Comparison of ENCODE assay signal across 13 mouse cellular contexts in the genomic region with DNA sequence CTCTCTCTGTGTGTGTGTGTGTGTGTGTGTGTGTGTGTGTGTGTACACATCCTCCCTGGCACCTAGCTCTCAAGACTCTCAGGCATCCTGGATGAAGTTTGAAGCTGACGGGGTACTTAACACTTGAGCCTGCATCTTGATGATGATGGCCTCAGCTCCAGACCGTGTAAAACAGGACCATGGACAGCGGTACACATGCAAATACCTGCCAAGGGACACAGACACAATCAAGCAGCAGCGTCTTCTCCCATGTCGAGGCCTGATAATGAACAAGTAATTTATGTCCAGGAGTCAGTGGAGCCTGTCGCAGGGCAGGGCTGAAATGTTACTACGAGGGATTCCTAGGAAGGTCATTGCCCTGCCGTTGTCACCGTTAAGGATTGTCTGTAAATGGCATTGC.
A peak's percentile ranks its signal among the peaks of the same experiment; 100 is the strongest.
DNase-seq lines count a peak whose midpoint lies in the region; ATAC-seq and TF ChIP-seq lines count a peak whose summit lies in the region.
"Had no signal": no experiment of that assay in that cellular context is flagged by ENCODE, and none has a peak within 500 bp of the region (broad histone marks: within the 10 kb centered on the region; RNA-seq: fewer than 3 reads in every experiment).

No protein-coding gene starts in this region.

- no peak overlapping the region for H3K27ac ChIP-seq in intestine, embryonic 14.5 days (ENCODE audit: low read depth)
- H3K27ac ChIP-seq in intestine, postnatal 0 days (ENCODE audit: low read depth, low read length), result no peak overlapping the region
- no peak overlapping the region for H3K27ac ChIP-seq in CH12.LX (ENCODE audit: insufficient read depth, low read depth)
- H3K27ac ChIP-seq in hindbrain, embryonic 14.5 days, result no peak overlapping the region

- no peaks in the 10 kb centered on the region for H3K79me2 ChIP-seq in CH12.LX (replicated peaks; ENCODE audit: control insufficient read depth, extremely low read depth, insufficient read depth, poor library complexity, severe bottlenecking)

- H3K4me1 ChIP-seq in intestine, embryonic 14.5 days (replicated peaks; ENCODE audit: control insufficient read depth, insufficient read depth, low read length), result no peaks in the 10 kb centered on the region
- no peaks in the 10 kb centered on the region for H3K4me1 ChIP-seq in intestine, postnatal 0 days (replicated peaks; ENCODE audit: control insufficient read depth, insufficient read depth, low read length)
- H3K4me1 ChIP-seq in CH12.LX (ENCODE audit: control insufficient read depth in 1 of 2, insufficient read depth in 2 of 2), result no peaks in the 10 kb centered on the region; a peak in 1 of 4 replicates
- H3K4me1 ChIP-seq in hindbrain, embryonic 14.5 days (replicated peaks; ENCODE audit: control insufficient read depth, insufficient read depth, low read length), result no peaks in the 10 kb centered on the region

- no peak overlapping the region for H3K4me2 ChIP-seq in intestine, embryonic 14.5 days (ENCODE audit: low read length)
- H3K4me2 ChIP-seq in intestine, postnatal 0 days (replicated peaks; ENCODE audit: low read depth), result no peak overlapping the region
- no peak overlapping the region for H3K4me2 ChIP-seq in CH12.LX (ENCODE audit: insufficient read depth, low read depth, poor library complexity, severe bottlenecking)
- no peak overlapping the region for H3K4me2 ChIP-seq in hindbrain, embryonic 14.5 days (replicated peaks)

- dilution Hi-C loops in CH12.LX (cut with MboI; ENCODE audit: extremely low pct_ligation_motif_present, extremely low pct_unique_long_range_greater_than_20kb, low sequenced_read_pairs), result no loop called here

- no peak for TF ChIP-seq POLR2A in CH12.LX (IDR thresholded peaks at IDR 0.05; ENCODE audit: low read depth, low read length)

- H3K9ac ChIP-seq in intestine, embryonic 14.5 days (ENCODE audit: low read length), result no peak overlapping the region
- H3K9ac ChIP-seq in intestine, postnatal 0 days (ENCODE audit: low read depth, low read length), result no peak overlapping the region
- H3K9ac ChIP-seq in CH12.LX (ENCODE audit: insufficient read depth, low read depth), result no peak overlapping the region
- no peak overlapping the region for H3K9ac ChIP-seq in hindbrain, embryonic 14.5 days

- no peaks in the 10 kb centered on the region for H3K9me3 ChIP-seq in intestine, embryonic 14.5 days (ENCODE audit: control insufficient read depth, low read length)
- no peaks in the 10 kb centered on the region for H3K9me3 ChIP-seq in intestine, postnatal 0 days (ENCODE audit: control insufficient read depth)
- H3K9me3 ChIP-seq in CH12.LX (replicated peaks; ENCODE audit: low read length), result no peaks in the 10 kb centered on the region
- H3K9me3 ChIP-seq in hindbrain, embryonic 14.5 days (ENCODE audit: control insufficient read depth, low read length), result no peaks in the 10 kb centered on the region

- WGBS in intestine, embryonic 14.5 days, result 25% methylated on average over 9 of the region's 9 CpGs
- WGBS in intestine, postnatal 0 days, result 20% methylated on average over 9 of the region's 9 CpGs
- 40% methylated on average over 9 of the region's 9 CpGs for WGBS in hindbrain, embryonic 14.5 days

- H3K27me3 ChIP-seq in intestine, embryonic 14.5 days (replicated peaks; ENCODE audit: control insufficient read depth, insufficient read depth, low read length), result no peaks in the 10 kb centered on the region
- no peaks in the 10 kb centered on the region for H3K27me3 ChIP-seq in intestine, postnatal 0 days (replicated peaks; ENCODE audit: control insufficient read depth, insufficient read depth, low read length)
- no peaks in the 10 kb centered on the region for H3K27me3 ChIP-seq in CH12.LX (replicated peaks)
- H3K27me3 ChIP-seq in hindbrain, embryonic 14.5 days (ENCODE audit: control insufficient read depth, insufficient read depth, low read length), result no peaks in the 10 kb centered on the region
- H3K27me3 ChIP-seq: Patski had no signal

- no peak for ATAC-seq in intestine, embryonic 14.5 days (replicated peaks; ENCODE audit: low FRiP score, low TSS enrichment, low read depth)
- no peak for ATAC-seq in intestine, postnatal 0 days
- no peak for ATAC-seq in hindbrain, embryonic 14.5 days (ENCODE audit: low FRiP score)
- ATAC-seq: inflammation-experienced regulatory T-cells, adult 6 months; Patski had no signal

- H3K36me3 ChIP-seq in intestine, embryonic 14.5 days (ENCODE audit: control insufficient read depth, insufficient read depth, low read length), result no peaks in the 10 kb centered on the region
- H3K36me3 ChIP-seq in intestine, postnatal 0 days (ENCODE audit: control insufficient read depth, insufficient read depth), result no peaks in the 10 kb centered on the region
- no peaks in the 10 kb centered on the region for H3K36me3 ChIP-seq in CH12.LX (replicated peaks in 1 of 2; ENCODE audit: control insufficient read depth in 1 of 2, insufficient read depth in 1 of 2, low read length in 1 of 2)
- H3K36me3 ChIP-seq in hindbrain, embryonic 14.5 days (replicated peaks; ENCODE audit: control insufficient read depth, insufficient read depth), result no peaks in the 10 kb centered on the region

- in situ Hi-C loops in CH12.LX (cut with MboI; ENCODE audit: low pct_ligation_motif_present, low pct_unique_long_range_greater_than_20kb, low sequenced_read_pairs), result no loop called here

- TF ChIP-seq RAD21 in CH12.LX (IDR thresholded peaks at IDR 0.05; ENCODE audit: low read depth, low read length), result no peak

- TF ChIP-seq CTCF in intestine, postnatal 0 days (IDR thresholded peaks at IDR 0.05; ENCODE audit: low read depth), result no peak
- no peak for TF ChIP-seq CTCF in CH12.LX (conservative IDR thresholded peaks at IDR 0.05 in 1 of 2, IDR thresholded peaks at IDR 0.05 in 1 of 2; ENCODE audit: low read depth in 2 of 2, low read length in 2 of 2)

- no peak for TF ChIP-seq EP300 in CH12.LX (IDR thresholded peaks at IDR 0.05; ENCODE audit: low read length)

- peak; percentile 71 for DNase-seq in intestine, embryonic 14.5 days (ENCODE audit: low spot score)
- DNase-seq in CH12.LX (ENCODE audit: extremely low read depth) (peak; percentile 34), ZHBTc4 (ENCODE audit: low read depth, low spot score) (peak; percentile 75)
- peak; percentile 17 for DNase-seq in kidney, postnatal 14 days
- DNase-seq in layer of hippocampus, postnatal 36 days, result no peak
- no peak for DNase-seq in T-cell, adult 2 months (ENCODE audit: low spot score)
- no peak for DNase-seq in hindbrain, embryonic 14.5 days (ENCODE audit: low spot score)
- DNase-seq: gastrocnemius, postnatal 36 days; lung, postnatal 36 days; thymus, postnatal 25 days had no signal

- no peak overlapping the region for H3K4me3 ChIP-seq in intestine, embryonic 14.5 days (ENCODE audit: low read depth, low read length)
- H3K4me3 ChIP-seq in intestine, postnatal 0 days (ENCODE audit: low read depth, low read length), result no peak overlapping the region
- H3K4me3 ChIP-seq in CH12.LX (replicated peaks in 1 of 3; ENCODE audit: low read depth in 2 of 3, low read length in 2 of 3, poor library complexity in 1 of 3), result no peak overlapping the region
- H3K4me3 ChIP-seq in hindbrain, embryonic 14.5 days (replicated peaks; ENCODE audit: low read length), result no peak overlapping the region

TF ChIP-seq in CH12.LX, 34 proteins besides CTCF, POLR2A, EP300 and RAD21:
- no peak for TF ChIP-seq ZMIZ1 (IDR thresholded peaks at IDR 0.05; ENCODE audit: low read depth, low read length)
- no peak for TF ChIP-seq NRF1 (IDR thresholded peaks at IDR 0.05; ENCODE audit: low read depth, low read length)
- TF ChIP-seq CHD2 (IDR thresholded peaks at IDR 0.05; ENCODE audit: low read length), result no peak
- TF ChIP-seq GABPA (IDR thresholded peaks at IDR 0.05; ENCODE audit: insufficient replicate concordance, low read depth, low read length), result no peak
- no peak for TF ChIP-seq NELFE (IDR thresholded peaks at IDR 0.05; ENCODE audit: low read depth, low read length)
- no peak for TF ChIP-seq TBP (conservative IDR thresholded peaks at IDR 0.05; ENCODE audit: low read depth, low read length)
- no peak for TF ChIP-seq ZKSCAN1 (IDR thresholded peaks at IDR 0.05; ENCODE audit: borderline replicate concordance, low read depth, low read length)
- no peak for TF ChIP-seq UBTF (IDR thresholded peaks at IDR 0.05; ENCODE audit: low read depth, low read length)
- TF ChIP-seq ETS1 (conservative IDR thresholded peaks at IDR 0.05; ENCODE audit: low read depth, low read length), result no peak
- no peak for TF ChIP-seq KAT2A (IDR thresholded peaks at IDR 0.05; ENCODE audit: insufficient replicate concordance, low read length)
- TF ChIP-seq POLR2AphosphoS2 (IDR thresholded peaks at IDR 0.05; ENCODE audit: low read depth, low read length), result no peak
- no peak for TF ChIP-seq BHLHE40 (IDR thresholded peaks at IDR 0.05; ENCODE audit: low read depth, low read length)
- no peak for TF ChIP-seq TCF12 (IDR thresholded peaks at IDR 0.05; ENCODE audit: low read depth, low read length)
- TF ChIP-seq USF2 (conservative IDR thresholded peaks at IDR 0.05; ENCODE audit: low read depth, low read length), result no peak
- TF ChIP-seq SMC3 (IDR thresholded peaks at IDR 0.05; ENCODE audit: low read depth, low read length), result no peak
- TF ChIP-seq ZC3H11A (IDR thresholded peaks at IDR 0.05; ENCODE audit: low read depth, low read length), result no peak
- TF ChIP-seq MAX (IDR thresholded peaks at IDR 0.05; ENCODE audit: low read length), result no peak

Comparison
In these comparisons a context has a peak if more than half of its experiments do, and no peak if none do; other contexts are left out.
1. DNase-seq: peak in intestine, embryonic 14.5 days (single experiment), CH12.LX (single experiment), ZHBTc4 (single experiment) and kidney, postnatal 14 days (single experiment); none in layer of hippocampus, postnatal 36 days (0 of 2), T-cell, adult 2 months (single experiment) and hindbrain, embryonic 14.5 days (single experiment).